In the genomic region with DNA sequence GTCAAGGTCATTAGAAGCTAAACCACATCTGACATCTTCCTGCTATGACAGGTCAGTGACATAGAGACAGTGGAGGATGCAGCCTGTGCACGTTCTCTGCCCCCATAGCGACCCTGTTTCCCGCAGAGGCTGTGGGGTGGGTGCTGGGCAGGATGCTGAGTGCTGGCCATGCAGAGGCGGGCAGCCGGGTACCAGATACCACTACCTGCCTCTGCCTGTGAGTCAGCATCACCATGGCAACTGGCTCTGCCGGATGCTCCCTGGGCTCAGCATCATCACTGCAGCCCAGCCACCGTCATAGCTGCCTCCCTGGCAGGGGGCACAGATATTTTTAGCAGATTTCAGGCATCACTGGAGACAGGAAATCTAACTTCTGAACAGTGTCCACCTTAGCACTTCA, we compare ENCODE assay signal across 14 mouse cellular contexts. TPM values are rescaled to one million over a fixed set of nuclear protein-coding genes. Genes with fewer than 3 reads are reported as not detected.
A peak's percentile ranks its signal among the peaks of the same experiment; 100 is the strongest.
DNase-seq lines count a peak whose midpoint lies in the region; ATAC-seq and TF ChIP-seq lines count a peak whose summit lies in the region.
"Had no signal": no experiment of that assay in that cellular context is flagged by ENCODE, and none has a peak within 500 bp of the region (broad histone marks: within the 10 kb centered on the region; RNA-seq: fewer than 3 reads in every experiment).

No protein-coding gene starts in this region.

- no peak overlapping the region for H3K9ac ChIP-seq in liver, postnatal 0 days (replicated peaks)
- no peak overlapping the region for H3K9ac ChIP-seq in liver, embryonic 11.5 days (ENCODE audit: low read depth, low read length)

- 58% methylated on average over 7 of the region's 7 CpGs for WGBS in liver, postnatal 0 days (ENCODE audit: insufficient replicate concordance)
- 61% methylated on average over 7 of the region's 7 CpGs for WGBS in liver, embryonic 11.5 days

- H3K9me3 ChIP-seq in liver, postnatal 0 days (ENCODE audit: low read length): no peaks in the 10 kb centered on the region
- H3K9me3 ChIP-seq in liver, embryonic 11.5 days (ENCODE audit: control insufficient read depth, low read length): no peaks in the 10 kb centered on the region

- H3K4me3 ChIP-seq in liver, postnatal 0 days (ENCODE audit: low read depth, low read length): no peak overlapping the region
- H3K4me3 ChIP-seq in liver, embryonic 11.5 days (ENCODE audit: low read depth, low read length): no peak overlapping the region

- H3K4me2 ChIP-seq in liver, postnatal 0 days (ENCODE audit: low read depth, low read length): no peak overlapping the region
- no peak overlapping the region for H3K4me2 ChIP-seq in liver, embryonic 11.5 days

- no peaks in the 10 kb centered on the region for H3K27me3 ChIP-seq in liver, postnatal 0 days (ENCODE audit: insufficient read depth, low read length)
- H3K27me3 ChIP-seq in liver, embryonic 11.5 days (replicated peaks; ENCODE audit: control insufficient read depth, insufficient read depth, low read length): no peaks in the 10 kb centered on the region
- no peaks in the 10 kb centered on the region for H3K27me3 ChIP-seq in splenic B cell, adult 2 months (ENCODE audit: control insufficient read depth, insufficient read depth, low read length, poor library complexity, severe bottlenecking)

- DNase-seq in liver, postnatal 0 days: no peak
- no peak for DNase-seq in liver, embryonic 11.5 days (ENCODE audit: low spot score)
- peak; percentile 86 to 97 for DNase-seq in left cerebral cortex, postnatal 25 days (ENCODE audit: low spot score in 2 of 2)
- DNase-seq in splenic B cell, adult 2 months (ENCODE audit: low read depth, low spot score): peak; percentile 27
- DNase-seq in adrenal gland, postnatal 36 days: no peak
- no peak for DNase-seq in thymus, postnatal 14 days
- no peak for DNase-seq in heart, postnatal 36 days
- DNase-seq: thymus, postnatal 25 days had no signal

- peaks cover 15% of the 10 kb centered on the region for H3K4me1 ChIP-seq in liver, postnatal 0 days (ENCODE audit: insufficient read depth)
- peaks cover 11% of the 10 kb centered on the region for H3K4me1 ChIP-seq in liver, embryonic 11.5 days (replicated peaks; ENCODE audit: control insufficient read depth, insufficient read depth, low read length)

- ATAC-seq in liver, postnatal 0 days: peak; percentile 2; the same call in 1 of the 2 replicates
- no peak for ATAC-seq in liver, embryonic 11.5 days (replicated peaks; ENCODE audit: low FRiP score)
- peak; percentile 93 for ATAC-seq in frontal cortex, adult (ENCODE audit: low TSS enrichment)

- intact Hi-C loops in left cerebral cortex, postnatal 25 days (cut with DNase I): no loop called here
- intact Hi-C loops in heart, postnatal 36 days (cut with DNase I): no loop called here

- TF ChIP-seq CTCF in liver, postnatal 0 days (IDR thresholded peaks at IDR 0.05; ENCODE audit: low read depth): no peak

- no peak overlapping the region for H3K27ac ChIP-seq in liver, postnatal 0 days (ENCODE audit: low read depth)
- no peak overlapping the region for H3K27ac ChIP-seq in liver, embryonic 11.5 days (ENCODE audit: low read depth, low read length)

- no peak for TF ChIP-seq EP300 in liver, postnatal 0 days (IDR thresholded peaks at IDR 0.05; ENCODE audit: low read depth)

- H3K36me3 ChIP-seq in liver, postnatal 0 days (replicated peaks; ENCODE audit: insufficient read depth, low read length): no peaks in the 10 kb centered on the region
- H3K36me3 ChIP-seq in liver, embryonic 11.5 days (ENCODE audit: control insufficient read depth, insufficient read depth, low read length): peaks cover 4% of the 10 kb centered on the region
- H3K36me3 ChIP-seq in splenic B cell, adult 2 months (ENCODE audit: control insufficient read depth, insufficient read depth, low read length, poor library complexity, severe bottlenecking): no peaks in the 10 kb centered on the region

RNA-seq across cellular contexts. Expression of a gene that starts 11.2 kb away (rescaled TPM):
- 98.5 and 103 TPM in 2 replicates for polyA plus RNA-seq in liver, postnatal 0 days (2015; fragmentation: Nextera tagmentation; extraction: Ambion mirVana)
- polyA plus RNA-seq in liver, embryonic 11.5 days (2014; fragmentation: Nextera tagmentation; extraction: Ambion mirVana): 342 and 357 TPM in 2 replicates
- 10 to 100 TPM; 62.9 to 63.5 TPM for total RNA-seq in left cerebral cortex, postnatal 25 days (2021)
- total RNA-seq in adrenal gland, postnatal 36 days (2021): 10 to 100 TPM; 74.3 to 84.4 TPM
- total RNA-seq in heart, postnatal 36 days (2021): 10 to 100 TPM; 64.0 to 66.8 TPM

RNA-seq across cellular contexts. Expression of a gene that starts 14.5 kb away (rescaled TPM):
- polyA plus RNA-seq in liver, postnatal 0 days (2015; fragmentation: Nextera tagmentation; extraction: Ambion mirVana): 19.6 and 38.4 TPM in 2 replicates
- polyA plus RNA-seq in liver, embryonic 11.5 days (2014; fragmentation: Nextera tagmentation; extraction: Ambion mirVana): 43.0 and 47.2 TPM in 2 replicates
- total RNA-seq in left cerebral cortex, postnatal 25 days (2021): 100 to 1,000 TPM; 209 to 225 TPM
- 100 to 1,000 TPM; 219 to 227 TPM for total RNA-seq in adrenal gland, postnatal 36 days (2021)
- 100 to 1,000 TPM; 124 to 138 TPM for total RNA-seq in heart, postnatal 36 days (2021)

RNA-seq across cellular contexts. Expression of a gene that starts 19.0 kb away (rescaled TPM):
- polyA plus RNA-seq in liver, postnatal 0 days (2015; fragmentation: Nextera tagmentation; extraction: Ambion mirVana): 0.02 TPM in 1 of 2 replicates, not detected in the other
- polyA plus RNA-seq in liver, embryonic 11.5 days (2014; fragmentation: Nextera tagmentation; extraction: Ambion mirVana): not detected in 2 replicates
- under 1 TPM; 0.18 to 0.30 TPM for total RNA-seq in left cerebral cortex, postnatal 25 days (2021)
- not detected for total RNA-seq in adrenal gland, postnatal 36 days (2021)
- total RNA-seq in heart, postnatal 36 days (2021): under 1 TPM in 1 of 2 experiments, not detected in 1; 0.06 TPM
- total RNA-seq: MEL had no signal
- polyA plus RNA-seq: lung, embryonic 16.5 days had no signal

RNA-seq across cellular contexts. Expression of a gene that starts 24.1 kb away (rescaled TPM):
- polyA plus RNA-seq in liver, postnatal 0 days (2015; fragmentation: Nextera tagmentation; extraction: Ambion mirVana): 31.0 and 32.2 TPM in 2 replicates
- polyA plus RNA-seq in liver, embryonic 11.5 days (2014; fragmentation: Nextera tagmentation; extraction: Ambion mirVana): 33.7 and 34.6 TPM in 2 replicates
- 10 to 100 TPM; 12.7 to 18.1 TPM for total RNA-seq in left cerebral cortex, postnatal 25 days (2021)
- 100 to 1,000 TPM; 138 to 139 TPM for total RNA-seq in adrenal gland, postnatal 36 days (2021)
- total RNA-seq in heart, postnatal 36 days (2021): 10 to 100 TPM; 39.6 to 44.9 TPM

RNA-seq across cellular contexts. Expression of a gene that starts 34.1 kb away (rescaled TPM):
- polyA plus RNA-seq in liver, postnatal 0 days (2015; fragmentation: Nextera tagmentation; extraction: Ambion mirVana): 0.22 and 0.25 TPM in 2 replicates
- 0.15 TPM in 1 of 2 replicates, not detected in the other for polyA plus RNA-seq in liver, embryonic 11.5 days (2014; fragmentation: Nextera tagmentation; extraction: Ambion mirVana)
- total RNA-seq in left cerebral cortex, postnatal 25 days (2021): not detected
- total RNA-seq in adrenal gland, postnatal 36 days (2021): not detected
- total RNA-seq in heart, postnatal 36 days (2021): not detected
- total RNA-seq: hematopoietic stem cell, adult 5-6 weeks; layer of hippocampus, postnatal 10 days; neutrophil, adult 5-6 weeks had no signal
- polyA plus RNA-seq: lung, embryonic 16.5 days had no signal

Comparison
In these comparisons a context has a peak if more than half of its experiments do, and no peak if none do; other contexts are left out.
1. DNase-seq: peak in left cerebral cortex, postnatal 25 days (2 of 2) and splenic B cell, adult 2 months (single experiment); none in liver, postnatal 0 days (single experiment), liver, embryonic 11.5 days (single experiment), adrenal gland, postnatal 36 days (0 of 2), thymus, postnatal 14 days (single experiment) and heart, postnatal 36 days (0 of 2).